Mouse (Mus musculus) gastrocnemius, postnatal 4 days (tissue): ENCODE data around the gene Ntrk3. TPM values are rescaled to one million over a fixed set of nuclear protein-coding genes. Genes with fewer than 3 reads are reported as not detected.

ENCODE experiments used
- DNase-seq, 2 experiments: peaks; one replicate each; pipeline ENCODE4 v3.0.0; 2021 to 2022; ENCODE audit warnings: low spot score in 2 of 2, mixed read lengths in 2 of 2
- total RNA-seq, 2 experiments: library from RNA; stranded (reverse); gene quantifications; 2 replicates each; pipeline ENCODE4 v1.2.3; 2021

The Ntrk3 gene
- total RNA-seq, 2 experiments from 2014 or later, result 6.0 to 7.6 TPM

DNA sequence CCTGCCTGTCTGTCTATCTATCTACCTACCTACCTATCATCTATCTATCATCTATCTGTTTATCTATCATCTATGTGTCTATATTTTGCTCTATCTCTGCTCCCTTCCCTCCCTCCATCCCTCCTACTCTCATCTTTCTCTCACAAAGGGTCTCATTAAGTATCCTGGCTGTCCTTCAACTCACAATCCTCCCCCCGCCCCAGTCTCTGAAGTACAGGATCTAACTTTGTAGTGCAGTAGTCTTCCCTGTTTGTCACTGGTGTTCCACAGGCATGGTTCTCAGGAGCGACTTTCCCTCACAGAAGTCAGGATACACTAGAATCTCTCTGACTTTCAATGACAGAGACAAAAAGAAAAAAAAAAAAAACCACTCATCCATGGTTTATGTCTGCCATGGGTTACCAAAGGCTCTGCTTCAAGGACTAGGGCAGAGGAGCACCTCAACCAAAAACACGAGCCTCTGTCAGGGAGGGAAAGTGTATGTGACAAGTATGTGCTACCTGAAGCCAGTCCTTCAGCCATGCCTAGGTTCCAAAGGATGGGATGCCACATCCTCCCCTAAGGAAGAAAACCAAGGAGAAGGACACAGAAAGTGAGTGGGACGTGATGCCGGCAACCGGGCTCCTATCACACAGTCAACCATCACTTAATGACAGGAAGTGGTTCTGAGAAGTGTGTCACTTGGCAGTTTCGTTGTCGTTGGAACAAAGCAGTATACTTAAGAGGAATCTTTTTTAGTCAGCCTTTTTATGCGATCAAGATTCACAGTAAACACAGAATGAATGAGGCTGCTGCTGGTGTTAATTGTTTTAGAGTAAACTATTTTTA lies 16.6 kb downstream of the Ntrk3 start:
- no peak for DNase-seq

DNA sequence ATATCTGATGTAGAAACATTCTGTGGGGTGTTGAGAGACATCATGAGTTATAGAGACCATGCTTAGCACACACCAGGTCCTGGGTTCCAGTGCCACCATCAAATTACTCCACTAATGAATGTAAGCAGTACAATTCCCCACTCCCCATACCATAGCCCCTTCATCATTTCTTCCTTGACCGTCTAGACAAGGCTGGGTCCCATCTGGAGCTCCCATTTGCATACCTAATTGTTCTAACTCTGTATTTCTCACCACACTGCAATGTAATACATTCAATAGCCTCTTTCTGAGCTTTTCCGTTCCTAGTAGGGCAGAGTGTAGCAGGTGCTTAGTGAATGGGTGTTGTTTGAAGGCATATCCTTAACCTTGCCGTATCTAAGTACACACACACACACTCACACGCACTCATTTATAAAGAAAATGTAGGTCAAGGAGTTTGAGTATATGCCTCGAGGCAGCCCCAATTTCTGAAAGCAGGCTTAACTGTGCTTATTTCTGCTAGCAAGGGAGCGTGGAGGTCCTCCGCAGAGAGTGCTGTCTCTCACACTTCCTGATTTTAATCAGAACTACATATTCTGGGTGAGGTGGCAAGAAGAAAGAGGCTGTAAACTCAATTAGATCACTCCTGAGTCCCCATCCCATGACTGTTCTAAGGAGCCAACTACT lies 17.9 kb downstream of the Ntrk3 start:
- no peak for DNase-seq

DNA sequence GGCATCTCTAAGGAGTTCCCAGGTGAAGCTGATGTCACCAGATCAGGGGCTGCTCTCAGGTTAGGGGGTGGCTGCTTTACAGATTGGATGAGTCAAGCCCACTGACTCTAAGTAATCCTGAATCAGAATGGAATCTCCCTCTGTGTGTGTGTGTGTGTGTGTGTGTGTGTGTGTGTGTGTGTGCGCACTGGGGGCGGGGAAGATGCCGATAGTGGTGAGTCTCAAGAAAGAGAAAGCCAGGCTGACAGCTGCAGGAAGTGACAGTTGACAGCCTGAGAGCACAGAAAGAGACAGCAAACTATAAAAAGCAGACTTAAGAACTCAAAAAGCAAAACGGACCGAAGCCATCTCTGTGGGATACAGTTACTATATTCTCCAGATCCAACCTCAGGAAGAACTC lies 18.7 kb downstream of the Ntrk3 start:
- no peak for DNase-seq

DNA sequence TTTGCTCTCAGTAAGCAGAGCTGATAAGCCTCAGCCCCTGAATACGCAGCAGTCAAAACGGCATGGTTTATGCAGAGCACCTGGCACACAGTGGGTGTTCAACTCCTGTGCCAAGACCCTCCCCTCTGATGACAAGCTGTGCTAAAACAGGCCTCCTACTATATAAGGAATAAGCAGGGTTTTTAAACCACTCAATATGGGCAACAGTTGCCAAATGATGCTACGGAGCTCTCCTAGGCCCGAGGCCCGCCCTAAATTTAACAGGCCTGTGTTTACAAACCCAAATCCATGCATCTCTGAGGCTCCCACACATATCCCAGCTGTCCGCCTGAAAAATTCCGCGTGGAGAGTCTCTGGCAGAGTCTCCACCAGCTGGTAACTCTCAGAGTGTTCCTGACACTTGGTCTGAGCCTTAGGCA lies 19.6 kb downstream of the Ntrk3 start:
- DNase-seq, result no peak

DNA sequence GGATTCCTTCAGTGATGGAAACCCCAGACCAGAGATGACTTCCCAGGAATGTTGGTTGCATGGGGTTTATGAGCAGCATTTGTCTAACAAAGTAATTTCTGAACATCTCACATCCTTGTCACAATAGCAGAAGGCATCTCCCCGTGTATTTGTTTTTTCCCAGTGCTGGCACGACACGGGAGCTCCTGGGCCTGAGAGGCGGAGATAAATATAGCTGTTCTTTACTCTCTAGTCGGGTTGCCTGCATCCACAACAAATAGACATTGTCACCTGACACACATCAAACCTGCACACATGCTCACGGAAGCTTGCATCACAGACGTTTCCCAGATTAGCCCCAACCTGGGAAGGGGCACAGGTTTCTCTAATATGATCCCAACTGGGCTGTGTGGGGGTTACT lies 30.1 kb downstream of the Ntrk3 start:
- DNase-seq, result no peak

DNA sequence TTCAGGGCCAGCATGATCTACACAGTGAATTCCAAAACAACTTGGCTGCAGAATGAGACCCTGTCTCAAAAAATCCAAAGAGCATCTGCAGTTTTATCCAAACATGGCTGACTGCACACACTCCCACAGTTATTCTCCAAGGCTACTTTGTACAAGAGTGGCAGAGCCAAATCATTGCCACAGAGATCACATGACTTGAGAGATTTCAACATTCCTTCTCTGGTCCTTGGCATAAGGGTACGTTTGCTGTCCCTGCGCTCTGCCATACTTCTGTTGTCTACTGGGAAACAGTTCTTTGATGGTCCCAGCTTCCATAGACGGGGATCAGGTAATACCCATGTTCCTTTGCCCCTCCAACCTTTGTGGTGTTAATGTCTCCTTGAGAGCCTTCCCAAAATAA lies 30.7 kb downstream of the Ntrk3 start:
- DNase-seq, result no peak

DNA sequence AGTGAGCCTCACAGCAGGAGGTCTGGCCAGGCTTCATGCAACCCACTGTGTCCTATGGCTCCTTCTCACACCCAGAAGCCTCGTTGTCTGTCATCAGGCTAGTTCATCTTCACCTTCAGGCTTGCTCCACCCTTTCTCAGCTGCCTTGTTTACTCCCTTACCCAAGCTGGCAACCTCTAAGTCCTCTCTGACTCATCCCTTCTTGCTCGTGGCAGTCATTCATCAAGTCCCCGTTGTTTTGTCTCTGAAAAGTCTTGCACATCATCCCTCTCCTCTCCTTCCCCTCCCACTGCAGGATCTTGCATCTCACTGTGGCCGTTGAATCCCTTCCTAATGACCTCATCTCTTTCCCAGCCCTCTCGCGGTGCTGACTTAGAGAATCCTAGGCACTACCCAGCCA lies 35.1 kb downstream of the Ntrk3 start:
- DNase-seq, result no peak

DNA sequence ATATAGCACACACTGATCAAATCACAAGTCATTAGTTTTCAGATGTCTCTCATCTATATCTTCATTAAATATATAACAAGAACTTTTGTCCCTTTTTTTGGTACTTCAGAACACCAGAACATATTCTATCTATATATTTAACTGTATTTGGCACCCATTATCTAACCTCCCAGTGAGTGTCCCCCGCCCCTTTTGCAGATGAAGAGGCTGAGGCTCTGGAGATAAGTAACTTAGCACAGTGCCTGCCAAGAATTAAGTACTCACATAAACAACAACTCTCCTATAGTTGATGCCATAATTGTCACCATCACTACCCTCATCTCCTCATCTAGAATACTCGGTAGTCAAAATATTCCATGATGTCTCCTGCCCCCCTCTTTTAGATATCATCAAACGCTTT lies 42.6 kb downstream of the Ntrk3 start:
- no peak for DNase-seq

DNA sequence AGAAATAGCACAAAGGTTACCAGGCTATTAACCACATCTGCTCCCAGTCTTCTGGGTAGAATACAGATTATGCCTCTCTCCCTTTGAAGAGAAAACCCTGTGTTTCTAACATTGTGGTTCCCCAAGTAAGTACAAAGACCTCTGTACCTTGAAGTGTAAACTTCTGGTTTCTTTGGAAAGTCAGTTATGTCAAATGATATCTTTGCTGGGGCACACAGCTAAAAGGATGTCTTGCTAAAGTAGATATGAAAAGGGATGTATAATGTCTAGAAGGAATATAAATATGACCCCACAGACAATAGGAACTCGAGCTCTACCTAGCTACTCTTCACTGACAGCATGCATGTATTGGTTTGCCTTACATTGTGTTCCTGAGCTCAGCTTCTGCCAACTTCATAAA lies 44.7 kb downstream of the Ntrk3 start:
- no peak for DNase-seq

DNA sequence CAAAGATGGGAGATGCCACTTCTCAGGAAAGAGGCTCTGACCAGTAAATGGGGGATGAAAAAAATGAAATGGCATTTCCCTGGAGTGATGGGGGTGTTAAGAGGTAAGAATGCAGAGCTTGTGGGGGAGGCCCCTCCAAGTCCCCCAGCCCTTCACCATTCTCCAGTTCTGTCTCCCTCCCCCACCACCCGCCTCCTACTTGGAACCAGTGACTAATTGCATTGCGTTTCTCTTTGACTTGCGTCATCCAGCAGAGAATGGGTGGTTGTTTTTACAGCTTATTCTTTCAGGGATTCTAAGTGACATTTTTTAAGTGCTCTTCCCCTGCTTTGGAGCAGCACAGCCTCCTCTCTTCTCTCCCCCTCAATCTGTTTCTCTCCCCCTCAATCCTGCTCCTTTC lies 46.9 kb downstream of the Ntrk3 start:
- no peak for DNase-seq

DNA sequence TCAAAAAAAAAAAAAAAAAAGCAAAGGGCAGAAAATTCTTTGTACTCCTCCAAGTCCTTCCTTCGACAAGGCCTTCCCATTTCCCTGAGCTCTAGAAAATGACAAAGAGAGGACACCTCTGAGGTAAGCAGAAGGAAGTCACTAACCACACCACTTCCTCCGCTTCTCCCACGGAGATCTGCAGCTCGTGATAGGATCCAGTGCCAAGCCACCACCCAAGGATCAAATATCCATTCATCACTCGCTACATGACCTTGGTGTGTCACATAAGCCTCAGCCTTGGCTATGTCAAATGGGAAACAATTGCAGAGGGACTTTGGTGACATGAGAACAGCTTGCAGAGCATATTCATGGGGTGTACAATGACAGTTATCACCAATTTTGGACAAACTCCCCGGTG lies 52.9 kb downstream of the Ntrk3 start:
- no peak for DNase-seq

DNA sequence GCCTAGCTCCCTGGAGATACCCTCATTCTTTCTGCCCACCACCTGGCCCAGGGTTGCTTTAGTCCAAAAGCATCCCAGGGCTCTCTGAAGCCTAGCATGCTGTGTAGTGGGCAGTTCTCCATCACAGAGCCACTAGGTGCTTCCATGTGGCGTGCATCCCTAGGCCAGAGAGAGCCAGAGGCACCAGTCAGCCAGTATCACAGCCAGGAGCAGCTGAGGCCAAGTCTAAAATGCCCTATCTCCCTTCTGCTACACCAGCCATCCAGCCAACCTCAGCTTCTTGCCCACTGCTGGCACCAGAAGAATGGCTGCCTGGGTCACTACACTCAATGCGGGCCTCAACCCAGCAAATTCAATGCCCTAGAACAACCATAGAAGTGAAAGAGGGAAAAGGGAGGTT lies 56.9 kb downstream of the Ntrk3 start:
- DNase-seq, result no peak

DNA sequence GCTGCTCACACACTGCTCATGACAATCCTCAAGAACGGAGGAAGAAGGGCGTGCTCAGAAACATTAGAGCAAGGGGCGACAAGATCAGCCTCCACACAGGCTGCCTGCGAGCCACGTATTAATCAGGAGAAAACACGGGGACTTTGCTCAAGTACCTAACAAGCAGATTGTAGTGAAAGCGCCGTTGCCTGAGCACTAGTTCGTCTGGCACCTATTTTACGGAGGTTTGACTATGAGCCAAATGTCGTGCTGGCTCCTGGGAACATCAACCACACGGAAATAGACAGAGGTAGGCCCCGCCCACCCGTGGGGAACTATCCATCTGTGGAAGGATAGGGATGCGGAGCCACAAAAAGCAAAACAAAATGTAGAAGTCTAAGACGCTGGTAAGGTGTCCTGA lies 68.4 kb downstream of the Ntrk3 start:
- no peak for DNase-seq

DNA sequence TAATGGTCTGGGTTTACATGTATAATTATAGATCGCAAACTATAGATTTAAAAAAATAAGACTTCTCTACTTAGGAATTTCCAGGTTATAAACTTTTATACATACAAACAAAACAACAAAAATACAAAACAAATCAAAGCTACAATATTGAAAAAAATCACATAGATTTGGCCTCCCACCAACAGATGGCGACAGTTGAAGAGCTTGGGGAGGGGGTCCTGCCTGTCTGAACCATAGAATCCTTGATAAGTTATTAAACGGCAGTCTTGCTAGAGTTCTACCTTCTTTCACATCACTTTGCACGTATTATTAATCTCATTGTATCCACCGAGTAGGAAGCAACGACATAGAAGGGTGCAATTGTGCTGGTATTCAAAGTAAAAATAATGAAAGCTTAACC lies 68.9 kb downstream of the Ntrk3 start:
- DNase-seq, result no peak

DNA sequence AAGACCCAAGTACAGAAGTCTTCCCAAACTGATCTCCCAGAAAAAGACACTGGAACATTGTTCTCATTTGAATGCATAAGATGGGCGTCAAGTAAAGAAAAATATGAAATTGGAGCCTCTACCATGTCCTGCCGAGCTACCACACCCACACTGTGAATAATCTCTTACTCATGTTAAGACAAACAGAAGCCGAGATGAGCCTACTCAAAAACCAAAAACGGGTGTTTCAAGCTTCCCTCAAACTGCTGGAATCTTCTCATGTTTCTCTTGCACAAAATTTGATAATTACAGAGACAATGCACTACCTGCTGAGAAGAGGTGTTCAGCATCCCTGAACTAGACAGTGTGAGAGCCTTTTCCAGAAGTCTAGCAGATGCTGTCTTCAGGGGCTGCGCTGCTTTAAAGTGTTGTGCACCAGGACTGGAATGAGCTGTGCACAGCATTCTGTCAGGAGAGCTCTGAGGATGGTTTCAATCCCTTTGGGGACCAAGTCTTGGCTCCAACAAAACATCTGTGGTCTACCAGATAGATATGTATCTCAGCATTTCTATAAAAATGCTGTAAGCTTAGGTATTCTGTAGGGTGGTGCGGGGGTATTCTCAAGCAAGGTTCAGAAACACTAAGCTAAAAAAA lies 69.7 kb downstream of the Ntrk3 start:
- DNase-seq, result no peak

DNA sequence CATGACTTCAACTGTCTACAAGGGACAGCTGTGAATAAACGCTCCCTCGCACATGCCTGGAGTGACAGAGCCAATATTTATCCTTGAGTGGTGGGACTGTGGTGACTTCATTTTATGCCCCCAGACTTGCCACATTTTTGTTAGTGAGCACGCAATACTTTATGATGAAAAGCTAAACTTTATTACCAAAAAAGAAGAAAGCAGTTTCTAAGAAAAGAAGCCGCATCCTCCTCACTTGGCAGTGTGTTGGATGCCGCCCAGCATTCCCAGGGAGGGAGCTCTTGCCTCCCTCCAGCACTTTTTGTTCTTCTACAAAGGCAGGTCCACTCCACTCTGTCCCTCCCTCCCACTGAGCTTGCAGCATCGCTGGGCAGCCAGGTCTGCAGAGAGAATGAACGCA lies 77.0 kb downstream of the Ntrk3 start:
- DNase-seq, result no peak

DNA sequence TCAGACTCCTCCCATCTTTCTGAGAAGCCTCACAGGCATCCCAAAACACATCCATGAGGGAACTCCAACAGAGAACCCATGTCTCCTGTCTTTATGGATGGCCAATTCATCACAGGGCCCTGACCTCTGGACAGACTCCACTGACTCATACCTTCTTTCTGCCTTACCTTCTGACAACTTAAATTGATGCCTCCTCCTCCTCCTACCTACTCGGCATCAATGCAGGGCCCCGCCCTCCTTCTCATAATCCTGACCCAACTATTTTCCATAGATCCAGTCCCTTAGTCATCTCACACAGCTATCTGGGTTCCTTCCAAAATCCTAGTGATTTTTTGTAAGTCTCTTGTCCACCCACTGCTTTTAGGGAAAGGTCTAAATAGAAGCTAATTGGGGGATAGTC lies 78.0 kb downstream of the Ntrk3 start:
- no peak for DNase-seq

DNA sequence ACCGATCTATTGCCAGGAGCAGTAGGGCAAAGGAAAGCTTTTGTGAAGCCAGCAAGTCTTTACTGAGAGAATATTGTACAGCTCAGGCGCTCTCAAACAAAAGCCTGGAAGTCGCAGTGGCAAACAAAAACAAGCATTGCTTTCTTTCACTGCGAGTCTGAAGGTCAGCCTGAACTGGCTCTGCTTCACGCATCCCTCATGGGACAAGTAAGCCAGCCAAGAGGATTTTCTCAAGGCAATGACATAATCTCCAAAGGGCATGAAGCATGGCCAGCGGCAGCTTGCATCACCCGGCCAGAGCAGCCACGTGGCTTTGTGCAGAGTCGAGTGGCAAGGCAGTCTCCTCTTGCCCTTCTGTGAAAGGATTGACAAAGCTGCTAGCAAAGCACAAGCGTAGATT lies 79.8 kb downstream of the Ntrk3 start:
- DNase-seq, result peak in 1 of 2 experiments; percentile 10

DNA sequence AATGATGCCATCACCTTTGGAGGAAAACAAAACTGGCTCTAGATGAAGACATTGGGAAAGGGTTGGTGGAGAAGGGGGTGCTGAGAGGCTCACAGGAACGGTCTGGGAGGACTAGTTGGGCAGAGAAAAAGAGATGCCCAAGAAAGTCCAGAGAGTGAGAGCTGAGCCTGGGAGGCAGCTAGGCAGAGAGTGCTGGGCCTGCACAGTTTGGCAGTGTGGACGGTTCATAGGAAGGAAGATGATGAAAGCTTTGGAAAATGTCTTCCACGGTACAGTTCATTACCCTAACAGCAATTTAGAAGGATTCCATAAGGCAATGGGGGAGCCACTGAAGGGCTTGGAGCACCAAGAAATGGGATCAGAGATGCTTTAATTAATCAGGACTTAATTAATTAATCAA lies 81.6 kb downstream of the Ntrk3 start:
- DNase-seq, result no peak

DNA sequence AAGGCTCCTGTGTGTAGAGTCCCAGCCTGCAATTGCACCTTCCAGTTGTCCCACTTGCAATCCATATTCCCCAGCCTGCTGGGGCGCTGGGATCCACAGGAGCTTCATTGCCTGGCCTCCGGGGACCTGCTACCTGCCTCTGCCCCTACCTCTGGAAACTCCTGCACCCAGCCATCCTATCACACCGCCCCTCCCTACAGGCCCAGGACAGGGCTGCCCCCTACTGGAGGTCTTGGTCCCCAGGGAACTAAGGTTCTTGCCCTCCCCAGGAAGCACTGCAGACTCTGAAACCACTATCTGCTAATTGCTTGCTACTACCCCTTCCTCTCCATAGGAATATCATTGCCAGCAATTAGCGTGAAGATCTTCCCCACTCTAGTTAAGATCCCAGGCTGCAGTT lies 84.1 kb downstream of the Ntrk3 start:
- DNase-seq, result no peak

DNA sequence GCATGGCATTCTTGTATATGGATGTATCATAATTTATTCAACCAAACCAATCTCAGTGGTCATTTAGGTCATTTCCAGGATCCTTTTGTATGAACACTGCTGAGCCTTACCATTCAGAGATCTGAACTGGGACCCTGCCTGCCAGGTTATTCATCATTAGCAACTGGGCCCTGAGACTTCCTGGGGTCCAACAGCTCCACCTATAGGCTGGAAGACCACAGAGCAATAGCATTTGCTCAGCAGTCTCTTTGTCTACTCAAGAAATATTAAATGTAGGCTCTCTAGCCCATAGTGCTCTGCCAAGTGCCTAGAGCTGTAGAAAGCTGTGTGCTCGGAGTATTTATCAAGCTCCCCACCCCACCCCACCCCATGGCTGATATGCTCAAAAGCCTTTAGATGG lies 85.5 kb downstream of the Ntrk3 start:
- no peak for DNase-seq

DNA sequence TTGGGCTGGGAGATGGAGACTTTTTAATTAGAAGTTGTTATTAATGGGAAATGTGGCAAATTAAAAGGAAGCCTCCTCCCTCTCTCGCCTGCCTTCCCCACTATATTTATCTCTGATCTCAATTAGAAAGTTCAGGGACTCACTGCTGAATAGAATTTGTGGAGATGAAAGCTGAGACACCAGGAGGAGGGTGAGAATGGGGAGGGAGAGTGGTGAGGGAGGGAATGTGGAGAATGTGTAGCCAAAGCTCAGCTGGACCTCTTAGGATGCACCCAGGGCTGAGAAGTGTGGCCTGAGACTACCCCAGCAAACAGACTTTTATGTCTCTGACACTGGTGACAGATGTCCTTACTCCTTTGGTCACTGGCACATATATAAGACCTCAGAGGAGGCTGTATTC lies 86.3 kb downstream of the Ntrk3 start:
- DNase-seq, result no peak

DNA sequence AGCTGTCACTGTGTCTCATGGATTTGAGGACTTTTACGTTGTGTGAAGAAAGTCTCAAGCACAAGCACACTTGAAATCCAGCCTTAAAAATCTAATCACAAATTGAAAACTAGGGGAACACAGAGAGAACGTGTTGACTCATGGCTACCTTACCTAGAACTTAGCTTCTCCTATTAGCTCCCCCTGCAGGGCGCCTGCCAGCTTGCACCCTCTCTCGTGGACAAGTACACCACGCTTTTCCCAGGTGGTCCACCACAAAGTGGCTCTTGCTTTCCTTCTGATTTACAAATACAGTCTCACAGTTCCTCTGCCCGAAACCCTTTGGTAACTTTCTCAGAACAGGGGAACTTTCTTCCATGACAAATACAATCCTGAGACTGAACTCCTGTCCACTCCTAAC lies 94.1 kb downstream of the Ntrk3 start:
- DNase-seq, result no peak
